Mouse (Mus musculus): ENCODE data around the gene Ankrd36.
"Not testable (repeated sequence)": the region's sequence is repeated elsewhere in the genome, so short reads cannot be mapped to it uniquely, and the experiment has no call there.

DNA sequence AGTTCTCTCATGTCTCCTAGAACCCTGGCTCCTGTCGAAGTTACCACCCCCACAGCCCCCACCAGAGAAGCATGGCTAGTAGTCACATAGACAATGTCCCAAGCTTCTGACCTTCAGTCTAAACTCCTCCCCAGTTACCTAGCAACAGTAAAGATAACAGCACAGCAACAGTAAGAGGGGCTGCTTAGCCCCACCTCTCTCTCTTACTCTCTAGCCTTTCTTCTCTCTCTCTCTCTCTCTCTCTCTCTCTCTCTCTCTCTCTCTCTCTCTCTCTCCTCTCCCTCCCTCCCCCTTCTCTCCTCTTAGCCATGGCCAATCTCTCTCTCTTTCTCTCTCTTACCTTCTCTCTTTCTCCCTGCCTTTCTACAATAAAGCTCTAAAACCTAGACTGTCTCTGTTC lies 42.4 kb downstream of the Ankrd36 start:
- TF ChIP-seq CTCF, EP300 (IDR thresholded peaks at IDR 0.05; ENCODE audit: low read depth): not testable (repeated sequence)
